8 mouse cellular contexts compared by ENCODE assay signal in genomic region chr16:22844061-22844801, GRCm38 (mm10). TPM values are rescaled to one million over a fixed set of nuclear protein-coding genes. Genes with fewer than 3 reads are reported as not detected.
A peak's percentile ranks its signal among the peaks of the same experiment; 100 is the strongest.
DNase-seq lines count a peak whose midpoint lies in the region; ATAC-seq and TF ChIP-seq lines count a peak whose summit lies in the region.

No protein-coding gene starts in this region.

- TF ChIP-seq EP300 in ES-Bruce4 (IDR thresholded peaks at IDR 0.05; ENCODE audit: insufficient read depth, low read depth, low read length) = no peak

- H3K27me3 ChIP-seq in ES-Bruce4 (ENCODE audit: control insufficient read depth, insufficient read depth, low read length, poor library complexity, severe bottlenecking) = no peaks in the 10 kb centered on the region
- H3K27me3 ChIP-seq in forebrain, embryonic 13.5 days = no peaks in the 10 kb centered on the region
- H3K27me3 ChIP-seq in heart, embryonic 16.5 days (ENCODE audit: control insufficient read depth, insufficient read depth, low read length) = no peaks in the 10 kb centered on the region
- no peaks in the 10 kb centered on the region for H3K27me3 ChIP-seq in liver, embryonic 13.5 days
- no peaks in the 10 kb centered on the region for H3K27me3 ChIP-seq in neural tube, embryonic 14.5 days (ENCODE audit: control insufficient read depth, insufficient read depth, low read length)

- peak; percentile 98 for ATAC-seq in forebrain, embryonic 13.5 days
- ATAC-seq in heart, embryonic 16.5 days (replicated peaks; ENCODE audit: extremely low read depth, insufficient read depth, low FRiP score) = peak; percentile 90
- ATAC-seq in liver, embryonic 13.5 days (ENCODE audit: low read depth) = peak; percentile 88
- peak; percentile 98 for ATAC-seq in neural tube, embryonic 14.5 days (ENCODE audit: low read depth)

- TF ChIP-seq POLR2A in ES-Bruce4 (IDR thresholded peaks at IDR 0.05; ENCODE audit: insufficient read depth, low read length) = no peak

- H3K9me3 ChIP-seq in ES-Bruce4 (replicated peaks; ENCODE audit: control insufficient read depth, insufficient read depth, low read length, poor library complexity, severe bottlenecking) = no peaks in the 10 kb centered on the region
- H3K9me3 ChIP-seq in forebrain, embryonic 13.5 days (replicated peaks) = no peaks in the 10 kb centered on the region
- no peaks in the 10 kb centered on the region for H3K9me3 ChIP-seq in heart, embryonic 16.5 days (replicated peaks; ENCODE audit: control insufficient read depth, low read length)
- no peaks in the 10 kb centered on the region for H3K9me3 ChIP-seq in liver, embryonic 13.5 days (replicated peaks)
- H3K9me3 ChIP-seq in neural tube, embryonic 14.5 days (ENCODE audit: control insufficient read depth, low read length) = no peaks in the 10 kb centered on the region

- peak overlapping the region; percentile 25 for H3K9ac ChIP-seq in ES-Bruce4 (ENCODE audit: low read depth, poor library complexity, severe bottlenecking)
- peak overlapping the region; percentile 79 for H3K9ac ChIP-seq in forebrain, embryonic 13.5 days
- H3K9ac ChIP-seq in heart, embryonic 16.5 days (ENCODE audit: low read length) = peak overlapping the region; percentile 74
- H3K9ac ChIP-seq in liver, embryonic 13.5 days = peak overlapping the region; percentile 72
- H3K9ac ChIP-seq in neural tube, embryonic 14.5 days (replicated peaks; ENCODE audit: low read depth, low read length) = peak overlapping the region; percentile 69

- 7% methylated on average over 23 of the region's 26 CpGs for WGBS in forebrain, embryonic 13.5 days
- WGBS in heart, embryonic 16.5 days = 3% methylated on average over 26 of the region's 26 CpGs
- 14% methylated on average over 26 of the region's 26 CpGs for WGBS in liver, embryonic 13.5 days (ENCODE audit: insufficient replicate concordance)
- 2% methylated on average over 26 of the region's 26 CpGs for WGBS in neural tube, embryonic 14.5 days

- peak; percentile 73 for DNase-seq in cerebellum, adult 11 months
- DNase-seq in kidney, postnatal 25 days = peak; percentile 94 to 95
- DNase-seq in liver, embryonic 13.5 days = peak; percentile 66
- DNase-seq in testis, postnatal 14 days (ENCODE audit: low spot score) = peak; percentile 81

- peak overlapping the region; percentile 87 for H3K4me2 ChIP-seq in forebrain, embryonic 13.5 days
- H3K4me2 ChIP-seq in heart, embryonic 16.5 days (ENCODE audit: low read depth, low read length) = peak overlapping the region; percentile 63
- peak overlapping the region; percentile 72 for H3K4me2 ChIP-seq in liver, embryonic 13.5 days
- peak overlapping the region; percentile 81 for H3K4me2 ChIP-seq in neural tube, embryonic 14.5 days (ENCODE audit: low read depth, low read length)

- H3K36me3 ChIP-seq in ES-Bruce4 (ENCODE audit: control insufficient read depth, insufficient read depth, low read length, poor library complexity, severe bottlenecking) = 0 out of 2 replicates have a peak, but pooled peaks cover 6% of the 10 kb centered on the region
- peaks cover 4% of the 10 kb centered on the region; the same call in 1 of the 2 replicates for H3K36me3 ChIP-seq in forebrain, embryonic 13.5 days (ENCODE audit: poor library complexity, severe bottlenecking)
- H3K36me3 ChIP-seq in heart, embryonic 16.5 days (ENCODE audit: control insufficient read depth, insufficient read depth) = no peaks in the 10 kb centered on the region
- peaks cover 50% of the 10 kb centered on the region for H3K36me3 ChIP-seq in liver, embryonic 13.5 days
- H3K36me3 ChIP-seq in neural tube, embryonic 14.5 days (ENCODE audit: control insufficient read depth, insufficient read depth, low read length) = peaks cover 7% of the 10 kb centered on the region; the same call in 1 of the 2 replicates

- H3K4me3 ChIP-seq in ES-Bruce4 (ENCODE audit: low read depth, low read length) = peak overlapping the region; percentile 68
- H3K4me3 ChIP-seq in forebrain, embryonic 13.5 days = peak overlapping the region; percentile 54
- peak overlapping the region; percentile 54 for H3K4me3 ChIP-seq in heart, embryonic 16.5 days (ENCODE audit: low read length)
- peak overlapping the region; percentile 57 for H3K4me3 ChIP-seq in liver, embryonic 13.5 days (replicated peaks)
- H3K4me3 ChIP-seq in neural tube, embryonic 14.5 days (ENCODE audit: low read depth, low read length) = peak overlapping the region; percentile 48

- H3K4me1 ChIP-seq in ES-Bruce4 (ENCODE audit: control insufficient read depth, insufficient read depth, low read length) = no peaks in the 10 kb centered on the region
- peaks cover 14% of the 10 kb centered on the region for H3K4me1 ChIP-seq in forebrain, embryonic 13.5 days
- H3K4me1 ChIP-seq in heart, embryonic 16.5 days (ENCODE audit: control insufficient read depth, insufficient read depth, low read length) = peaks cover 18% of the 10 kb centered on the region
- peaks cover 36% of the 10 kb centered on the region for H3K4me1 ChIP-seq in liver, embryonic 13.5 days (replicated peaks)
- no peaks in the 10 kb centered on the region for H3K4me1 ChIP-seq in neural tube, embryonic 14.5 days (ENCODE audit: control insufficient read depth, insufficient read depth, low read length)

- TF ChIP-seq CTCF in ES-Bruce4 (IDR thresholded peaks at IDR 0.05; ENCODE audit: low read depth, low read length) = no peak

- H3K27ac ChIP-seq in ES-Bruce4 (ENCODE audit: insufficient read depth, low read length) = no peak overlapping the region
- H3K27ac ChIP-seq in forebrain, embryonic 13.5 days = no peak overlapping the region; the same call in 1 of the 2 replicates
- H3K27ac ChIP-seq in heart, embryonic 16.5 days (ENCODE audit: low read length) = peak overlapping the region; percentile 49
- H3K27ac ChIP-seq in liver, embryonic 13.5 days = peak overlapping the region; percentile 26
- H3K27ac ChIP-seq in neural tube, embryonic 14.5 days (ENCODE audit: low read depth, low read length) = peak overlapping the region; percentile 8; the same call in 1 of the 2 replicates

RNA-seq across cellular contexts. Expression of gene Tbccd1, which starts 13.2 kb away (rescaled TPM):
- polyA plus RNA-seq in ES-Bruce4 (2011; ENCODE audit: insufficient read depth, insufficient read length, low read depth, missing spikeins) = 20.5 and 22.0 TPM in 2 replicates
- polyA plus RNA-seq in forebrain, embryonic 13.5 days (2015; fragmentation: Nextera tagmentation; extraction: Ambion mirVana) = 26.5 and 28.6 TPM in 2 replicates
- 19.4 and 20.5 TPM in 2 replicates for polyA plus RNA-seq in heart, embryonic 16.5 days (2015; fragmentation: Nextera tagmentation; extraction: Ambion mirVana)
- polyA plus RNA-seq in liver, embryonic 13.5 days (2015; fragmentation: Nextera tagmentation; extraction: Ambion mirVana) = 24.0 and 29.2 TPM in 2 replicates
- 20.7 and 25.7 TPM in 2 replicates for polyA plus RNA-seq in neural tube, embryonic 14.5 days (2014; fragmentation: Nextera tagmentation; extraction: Ambion mirVana)

RNA-seq across cellular contexts. Expression of gene Dnajb11, which starts 13.4 kb away (rescaled TPM):
- 56.5 and 59.1 TPM in 2 replicates for polyA plus RNA-seq in ES-Bruce4 (2011; ENCODE audit: insufficient read depth, insufficient read length, low read depth, missing spikeins)
- 82.1 and 83.9 TPM in 2 replicates for polyA plus RNA-seq in forebrain, embryonic 13.5 days (2015; fragmentation: Nextera tagmentation; extraction: Ambion mirVana)
- 86.6 and 96.2 TPM in 2 replicates for polyA plus RNA-seq in heart, embryonic 16.5 days (2015; fragmentation: Nextera tagmentation; extraction: Ambion mirVana)
- 78.9 and 90.1 TPM in 2 replicates for polyA plus RNA-seq in liver, embryonic 13.5 days (2015; fragmentation: Nextera tagmentation; extraction: Ambion mirVana)
- 90.2 and 103 TPM in 2 replicates for polyA plus RNA-seq in neural tube, embryonic 14.5 days (2014; fragmentation: Nextera tagmentation; extraction: Ambion mirVana)

RNA-seq across cellular contexts. Expression of gene Crygs, which starts 32.9 kb away (rescaled TPM):
- polyA plus RNA-seq in ES-Bruce4 (2011; ENCODE audit: insufficient read depth, insufficient read length, low read depth, missing spikeins) = not detected in 2 replicates
- not detected in 2 replicates for polyA plus RNA-seq in forebrain, embryonic 13.5 days (2015; fragmentation: Nextera tagmentation; extraction: Ambion mirVana)
- not detected in 2 replicates for polyA plus RNA-seq in heart, embryonic 16.5 days (2015; fragmentation: Nextera tagmentation; extraction: Ambion mirVana)
- polyA plus RNA-seq in liver, embryonic 13.5 days (2015; fragmentation: Nextera tagmentation; extraction: Ambion mirVana) = 0.17 and 0.27 TPM in 2 replicates
- not detected in 2 replicates for polyA plus RNA-seq in neural tube, embryonic 14.5 days (2014; fragmentation: Nextera tagmentation; extraction: Ambion mirVana)

RNA-seq across cellular contexts. Expression of gene Ahsg, which starts 46.8 kb away (rescaled TPM):
- 0.81 TPM in 1 of 2 replicates, not detected in the other for polyA plus RNA-seq in ES-Bruce4 (2011; ENCODE audit: insufficient read depth, insufficient read length, low read depth, missing spikeins)
- 1.5 TPM in 1 of 2 replicates, not detected in the other for polyA plus RNA-seq in forebrain, embryonic 13.5 days (2015; fragmentation: Nextera tagmentation; extraction: Ambion mirVana)
- polyA plus RNA-seq in heart, embryonic 16.5 days (2015; fragmentation: Nextera tagmentation; extraction: Ambion mirVana) = 9.9 and 13.0 TPM in 2 replicates
- polyA plus RNA-seq in liver, embryonic 13.5 days (2015; fragmentation: Nextera tagmentation; extraction: Ambion mirVana) = 513 TPM in 2 replicates
- polyA plus RNA-seq in neural tube, embryonic 14.5 days (2014; fragmentation: Nextera tagmentation; extraction: Ambion mirVana) = 0.94 and 1.4 TPM in 2 replicates

Comparison
In these comparisons a context has a peak if more than half of its experiments do, and no peak if none do; other contexts are left out.
1. H3K27ac ChIP-seq: peak in heart, embryonic 16.5 days (single experiment), liver, embryonic 13.5 days (single experiment) and neural tube, embryonic 14.5 days (single experiment); none in ES-Bruce4 (single experiment) and forebrain, embryonic 13.5 days (single experiment).
2. H3K9ac ChIP-seq: peak in every context shown above with its lines; median percentile 79 in forebrain, embryonic 13.5 days; 74 in heart, embryonic 16.5 days; 72 in liver, embryonic 13.5 days; 69 in neural tube, embryonic 14.5 days; 25 in ES-Bruce4.
3. Peak in every context shown above with its lines, with median percentiles within 50 percentile points of each other: H3K4me3 ChIP-seq, DNase-seq, ATAC-seq and H3K4me2 ChIP-seq.